Mouse (Mus musculus) adrenal gland, postnatal 14 days (tissue): ENCODE results near the gene Gpx8. TPM values are rescaled to one million over a fixed set of nuclear protein-coding genes. Genes with fewer than 3 reads are reported as not detected.

ENCODE experiments used
- DNase-seq: peaks from one replicate; pipeline ENCODE4 v3.0.0; 2021; ENCODE audit warnings: mixed read lengths
- long read RNA-seq, 2 experiments: library from polyadenylated mRNA; stranded (forward); transcript quantifications; one replicate each; pipeline ENCODE4 v2.0.0; 2021
- total RNA-seq: library from RNA; stranded (reverse); gene quantifications from 2 replicates; pipeline ENCODE4 v1.2.3, GENCODE M21; 2021

Gene Gpx8
- 76.6 and 82.5 TPM in 2 replicates for total RNA-seq
- long read RNA-seq, experiment 1, transcript Gpx8-201 (3 exons, 1,042 nt): major isoform, 49 of 82 reads
- long read RNA-seq, experiment 1, transcript Gpx8-202 (2 exons, 769 nt): minor isoform, 27 of 82 reads
- long read RNA-seq, experiment 1, partial matches to known transcripts: 2 of 82 reads
- long read RNA-seq, experiment 1, other reads (novel, unspliced or antisense): 4 of 82 reads
- long read RNA-seq, experiment 2, transcript Gpx8-202 (2 exons, 769 nt): minor isoform, 6 of 66 reads
- long read RNA-seq, experiment 2, transcript Gpx8-201 (3 exons, 1,042 nt): major isoform, 57 of 66 reads
- long read RNA-seq, experiment 2, partial matches to known transcripts: 1 of 66 reads
- long read RNA-seq, experiment 2, other reads (novel, unspliced or antisense): 2 of 66 reads

DNA sequence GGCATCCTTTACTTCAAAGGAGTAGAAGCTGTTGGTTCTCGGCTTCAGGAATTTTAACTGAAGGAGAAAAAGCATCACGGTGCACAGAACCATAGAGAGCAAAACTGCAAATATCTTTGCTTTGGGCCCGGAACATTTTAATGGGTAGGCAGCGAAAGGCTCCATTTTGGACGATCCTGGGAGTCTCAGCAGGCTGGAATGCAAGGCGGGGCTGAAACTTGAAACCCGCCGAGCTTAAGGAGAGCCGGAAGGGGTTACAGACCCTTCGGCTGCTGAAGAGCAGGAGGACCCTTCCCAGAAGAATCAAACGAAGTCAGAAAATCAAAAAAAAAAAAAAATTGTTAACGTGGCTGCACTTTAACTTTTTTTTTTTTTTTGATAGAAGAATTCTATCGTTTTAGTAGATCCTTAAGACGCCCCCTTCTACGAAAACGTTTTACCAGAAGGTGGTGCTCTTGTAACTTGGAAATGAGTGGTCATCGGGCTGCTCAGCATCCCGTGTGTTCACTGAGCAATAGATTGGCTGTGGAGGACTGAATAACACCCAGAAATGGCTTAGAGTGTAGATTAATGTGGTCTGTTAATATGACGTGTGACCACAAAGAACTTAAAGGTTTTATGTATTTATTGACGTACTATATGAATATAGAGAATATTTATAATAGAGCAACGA lies at the start of gene Gpx8:
Gpx8 (minus strand) TSS at position 200 of the 673 bp plus-strand sequence.
- DNase-seq: peak; percentile 80

- DNase-seq: no peak
These were observed 48.4 kb upstream of the Gpx8 start for GRCm38 (mm10) chr13:113094618-113095017.

DNA sequence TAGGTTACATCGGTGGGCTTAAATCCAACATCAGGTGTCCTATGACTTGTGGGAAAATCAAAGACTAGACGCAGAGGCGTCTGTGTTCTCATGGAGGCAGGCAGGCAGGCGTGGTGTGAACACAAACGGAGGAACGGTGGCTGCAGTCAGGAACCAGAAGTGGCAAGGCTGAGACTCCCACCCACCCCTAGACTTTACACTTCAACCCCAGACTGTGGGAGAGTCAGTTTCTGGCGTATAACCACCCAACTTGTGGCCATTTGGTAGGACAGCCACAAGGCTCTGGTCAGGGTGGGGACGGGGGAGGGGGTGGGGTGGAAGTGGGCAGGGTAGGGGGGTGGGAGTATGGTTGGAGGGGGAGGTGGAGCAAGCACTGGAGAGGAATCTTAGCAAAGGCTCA lies 44.3 kb upstream of the Gpx8 start:
- no peak for DNase-seq

GRCm38 (mm10) chr13:113087226-113088017 lies 41.2 kb upstream of the Gpx8 start:
- DNase-seq: no peak

GRCm38 (mm10) chr13:113084732-113085131 lies 38.5 kb upstream of the Gpx8 start:
- no peak for DNase-seq

GRCm38 (mm10) chr13:113082101-113082500 lies 35.9 kb upstream of the Gpx8 start:
- DNase-seq: no peak

DNA sequence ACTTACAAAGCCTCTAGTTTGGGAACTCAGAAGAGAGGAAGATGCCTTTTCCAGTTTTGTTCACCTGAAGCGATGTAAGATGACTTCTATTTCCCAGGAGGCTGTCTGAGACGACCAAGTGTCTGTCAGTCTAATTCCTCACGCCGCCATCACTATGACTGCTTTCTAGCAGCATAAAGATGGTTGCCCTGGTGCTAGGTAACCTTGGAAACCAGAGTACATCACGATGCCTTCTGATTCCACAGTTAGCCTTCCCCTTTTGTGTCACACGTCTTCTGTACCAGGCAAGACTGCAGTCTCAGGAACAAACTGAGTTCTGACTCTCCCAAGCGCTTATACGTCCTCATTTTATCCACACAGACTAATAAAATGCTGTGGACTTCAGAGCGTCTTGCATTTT lies 32.8 kb upstream of the Gpx8 start:
- no peak for DNase-seq

DNA sequence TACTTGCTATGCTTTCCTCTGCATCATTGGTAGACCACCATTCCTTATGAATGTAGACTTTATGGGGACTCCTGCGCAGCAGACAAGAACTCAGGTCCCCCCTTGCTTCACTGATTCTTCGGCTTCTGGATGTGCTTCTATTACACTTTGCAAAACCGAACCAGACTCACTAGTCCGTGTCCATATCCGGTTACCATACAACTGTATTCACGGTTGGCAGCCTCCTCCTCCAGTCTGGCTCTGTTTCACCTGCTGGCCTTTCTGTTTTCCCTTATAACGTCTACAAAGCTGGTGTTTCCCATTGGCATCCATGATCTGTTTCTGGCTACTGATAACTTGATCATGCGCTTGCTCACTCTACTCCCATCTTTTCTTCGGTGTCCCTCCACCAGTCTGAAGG lies 18.3 kb upstream of the Gpx8 start:
- DNase-seq: no peak

GRCm38 (mm10) chr13:113061746-113062145 lies 15.5 kb upstream of the Gpx8 start:
- DNase-seq: no peak

DNA sequence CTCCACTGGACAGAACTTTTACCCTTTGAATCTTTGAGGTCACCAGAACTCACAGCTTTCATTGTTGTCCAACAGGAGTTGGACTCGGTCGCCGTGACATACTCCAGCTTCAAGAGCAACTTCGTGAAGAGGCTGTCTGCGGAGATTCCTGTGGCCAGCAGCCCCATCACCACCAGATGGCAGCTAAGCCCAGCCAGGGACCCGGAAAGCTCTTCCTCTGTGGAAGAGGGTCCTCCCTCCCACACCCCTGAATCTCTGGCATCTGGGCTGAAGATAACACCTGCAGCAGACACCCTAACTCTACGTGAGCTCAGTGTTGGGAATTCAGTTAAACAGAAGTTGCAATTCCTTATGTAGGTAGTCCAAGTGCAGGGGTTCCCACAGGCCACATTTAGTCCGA lies 9.6 kb upstream of the Gpx8 start:
- DNase-seq: no peak

DNA sequence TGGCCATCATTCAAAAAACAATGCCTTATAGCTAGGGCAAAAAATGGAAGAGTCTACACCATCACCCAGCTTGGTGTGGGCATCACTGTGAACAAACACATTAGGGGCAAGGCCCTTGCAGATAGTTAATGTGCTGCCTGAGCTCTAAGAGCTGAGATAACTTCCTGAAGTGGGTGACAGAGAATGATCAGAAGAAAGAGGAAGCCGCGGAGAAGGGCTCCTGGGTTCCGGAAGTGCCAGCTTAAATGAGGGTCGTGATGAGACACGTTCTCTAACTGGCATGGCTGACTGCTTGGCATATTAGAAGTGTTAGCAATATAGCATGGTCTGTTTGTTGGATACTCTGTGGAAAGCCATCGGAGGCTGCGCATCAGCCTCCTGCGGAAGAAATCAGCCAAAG lies 8.0 kb upstream of the Gpx8 start:
- no peak for DNase-seq

GRCm38 (mm10) chr13:113047647-113048046 lies 1.4 kb upstream of the Gpx8 start:
- DNase-seq: no peak

GRCm38 (mm10) chr13:113047018-113047417 lies 808 bp upstream of the Gpx8 start:
- no peak for DNase-seq

DNA sequence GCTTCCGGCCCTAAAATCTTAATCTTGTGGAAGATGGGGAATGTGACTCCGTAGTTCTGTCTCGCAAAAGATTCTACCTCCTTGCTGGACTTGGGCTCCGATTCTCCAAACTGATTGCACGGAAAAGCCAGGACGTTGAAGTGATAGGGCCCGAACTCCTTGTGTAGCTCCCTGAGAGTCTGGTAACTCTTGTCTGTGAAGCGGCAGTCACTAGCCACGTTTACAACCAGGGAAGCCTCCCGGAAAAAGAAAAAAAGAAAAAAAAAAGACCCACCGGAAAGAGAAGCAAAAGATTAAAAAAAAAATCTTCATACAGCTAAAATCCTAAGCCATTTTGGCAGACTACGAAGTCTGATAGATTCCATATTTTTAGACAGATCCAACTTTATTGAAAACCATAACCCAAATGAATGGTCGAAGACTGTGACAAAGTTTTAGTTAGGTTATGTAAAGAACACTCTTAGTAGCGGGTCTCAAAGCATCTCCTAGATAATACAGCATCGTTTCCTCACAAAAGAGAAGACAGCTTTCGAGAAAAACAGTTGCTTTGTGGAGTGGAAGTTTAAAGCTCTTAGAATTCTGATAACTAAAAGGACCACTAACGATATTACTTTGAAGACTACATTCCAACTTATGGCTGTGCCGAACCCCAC lies 626 bp downstream of the Gpx8 start:
- DNase-seq: no peak

DNA sequence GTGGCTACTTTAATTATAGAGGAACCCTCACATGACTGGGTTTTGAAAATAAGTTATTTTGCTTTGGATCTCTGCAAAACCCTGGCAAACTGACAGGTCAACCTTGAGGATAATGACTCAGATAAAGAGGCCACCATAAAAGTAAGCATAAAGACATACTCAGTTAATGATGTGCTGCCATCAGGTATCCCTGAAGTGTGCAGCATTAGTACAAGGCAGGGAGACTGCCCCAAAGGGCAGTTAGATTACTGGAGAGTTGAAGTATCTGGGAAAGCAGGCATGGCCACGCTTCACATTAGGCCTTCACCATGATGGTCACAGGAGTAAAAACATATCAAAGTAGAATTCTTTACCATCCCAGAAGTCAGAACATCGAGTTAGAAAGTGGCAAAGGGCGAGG lies 1.3 kb downstream of the Gpx8 start:
- DNase-seq: peak; percentile 44

DNA sequence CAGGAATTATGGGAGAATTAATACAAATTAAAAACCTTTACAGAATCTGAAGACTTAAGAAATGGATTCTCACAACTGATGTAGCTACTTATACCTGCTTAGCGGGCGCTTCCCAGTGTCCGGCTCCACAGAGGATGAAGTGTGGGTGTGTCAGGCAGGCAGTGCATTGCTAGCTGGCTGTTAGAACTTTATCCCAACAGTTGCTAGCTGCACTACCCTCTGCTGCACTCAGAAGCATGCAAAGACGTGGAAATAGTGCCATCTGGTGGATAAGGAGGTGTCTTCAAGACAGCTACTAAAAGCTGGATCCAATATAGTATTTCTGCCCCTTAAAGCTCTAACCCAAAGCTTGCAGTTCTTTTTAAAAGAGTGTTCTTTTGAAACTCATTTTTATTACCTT lies 10.4 kb downstream of the Gpx8 start:
- DNase-seq: peak; percentile 85

GRCm38 (mm10) chr13:113034950-113035421 lies 11.2 kb downstream of the Gpx8 start, which contains the start of gene Cdc20b:
Cdc20b (plus strand) TSS chr13:113035111.
- DNase-seq: peak; percentile 71

- no peak for DNase-seq
These were observed 11.8 kb downstream of the Gpx8 start for GRCm38 (mm10) chr13:113034271-113034886.

DNA sequence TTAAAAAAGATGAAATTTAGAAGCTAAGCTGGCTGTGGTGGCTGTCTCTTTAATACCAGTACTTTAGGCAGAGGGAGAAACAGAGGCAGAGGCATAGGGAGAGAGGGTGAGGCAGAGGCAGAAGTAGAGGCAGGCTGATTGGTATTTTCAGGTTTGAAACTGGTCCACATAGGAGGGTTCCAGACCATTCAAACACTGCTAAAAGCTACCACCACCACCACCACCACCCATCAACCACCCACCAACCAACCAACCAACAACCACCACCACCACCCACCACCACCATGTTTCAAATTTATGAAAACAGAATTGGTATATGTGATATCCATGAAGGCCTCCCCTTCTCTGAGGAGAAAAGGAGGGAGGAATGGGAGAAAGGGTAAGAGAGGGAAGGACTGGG lies 13.4 kb downstream of the Gpx8 start:
- DNase-seq: no peak

DNA sequence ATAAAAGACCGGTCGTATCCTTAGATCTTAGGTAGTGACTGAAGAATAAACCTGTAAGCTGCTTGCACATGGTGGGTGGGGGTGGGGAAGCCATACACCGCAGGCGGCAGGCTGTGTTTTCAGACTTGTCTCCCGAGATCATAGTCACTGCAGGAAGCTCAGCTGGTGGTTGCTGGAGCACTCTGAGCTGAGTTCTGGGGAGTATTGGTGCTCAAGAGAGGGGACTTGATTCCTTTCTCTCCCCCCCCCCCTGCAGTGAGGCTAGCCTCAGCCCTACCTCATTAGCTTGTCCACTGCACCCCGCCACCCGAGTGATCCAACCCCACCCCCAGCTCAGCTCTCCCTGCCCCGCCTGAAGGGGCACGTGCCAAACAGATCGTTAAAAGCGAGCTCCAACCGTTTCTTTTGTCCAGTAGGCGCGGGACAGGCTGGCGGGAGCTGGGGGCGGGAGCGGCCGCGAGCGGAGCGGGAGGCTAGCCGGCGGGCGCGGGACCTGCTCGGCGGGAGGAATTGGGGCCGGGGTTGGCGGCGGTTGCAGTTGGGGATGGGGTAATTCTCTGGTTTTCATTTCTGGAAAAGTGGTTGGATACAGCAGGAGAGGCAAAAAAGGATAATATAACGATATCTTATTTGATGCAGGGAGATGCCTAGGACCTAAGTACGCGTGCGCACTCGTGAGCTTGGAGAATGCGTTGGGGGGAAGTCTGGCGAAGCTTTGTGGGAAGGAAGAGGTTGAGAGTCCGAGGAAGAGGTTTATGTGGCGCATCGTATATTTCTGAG lies 14.2 kb downstream of the Gpx8 start:
- peak; percentile 49 for DNase-seq

DNA sequence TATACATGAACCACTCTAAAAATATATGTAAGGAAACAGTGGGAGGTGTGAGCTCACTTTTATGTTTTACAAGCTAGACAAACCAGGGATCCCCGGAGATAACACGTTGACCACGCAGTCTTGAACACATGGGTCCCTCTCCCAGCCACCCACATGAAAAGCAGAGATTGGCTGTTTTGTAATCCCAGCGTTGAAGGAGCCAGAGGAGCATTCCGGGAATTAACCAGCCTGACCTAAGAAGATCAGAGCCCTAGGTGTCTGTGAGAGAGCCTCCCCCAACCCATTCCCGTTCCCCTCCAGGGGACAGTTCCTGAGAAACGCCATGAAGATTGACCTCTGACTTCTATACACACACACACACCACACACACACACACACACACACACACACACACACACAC lies 14.9 kb downstream of the Gpx8 start:
- DNase-seq: no peak
